Mouse (Mus musculus) MEL (cell line): ENCODE results near the gene Fyn. TPM values are rescaled to one million over a fixed set of nuclear protein-coding genes. Genes with fewer than 3 reads are reported as not detected.

Experiments
- DNase-seq: peaks from one replicate; pipeline ENCODE4 v3.0.0; 2011; ENCODE audit warnings: low read depth, low spot score
- H3K27ac ChIP-seq: 2 replicates; pipeline ENCODE4 v1.5.1; 2012; ENCODE audit warnings: low read depth, mild to moderate bottlenecking, control low read depth, low read length, moderate library complexity; ENCODE audit not compliant: control insufficient read depth
- H3K27me3 ChIP-seq, 2 experiments: fragments of 150-350 bp in 1 of 2; sonication (generic) in 1 of 2; 2 replicates each; pipeline ENCODE4 v1.6.1; 2012; ENCODE audit warnings: low read length in 2 of 2, mild to moderate bottlenecking in 2 of 2, improper control_type of control experiment in 1 of 2, moderate library complexity in 1 of 2; ENCODE audit not compliant: insufficient read depth in 2 of 2, control insufficient read depth in 1 of 2
- H3K36me3 ChIP-seq, 2 experiments: 2 replicates each; pipeline ENCODE4 v1.6.1; 2012 to 2014; ENCODE audit warnings: low read length in 2 of 2, improper control_type of control experiment in 1 of 2, inconsistent platforms in 1 of 2, mild to moderate bottlenecking in 1 of 2; ENCODE audit not compliant: insufficient read depth in 2 of 2, control insufficient read depth in 1 of 2
- H3K4me1 ChIP-seq, 2 experiments: fragments of 150-350 bp in 1 of 2; sonication (generic) in 1 of 2; 2 replicates each; pipeline ENCODE4 v1.6.1; 2012; ENCODE audit warnings: low read length in 2 of 2, improper control_type of control experiment in 1 of 2, mild to moderate bottlenecking in 1 of 2; ENCODE audit not compliant: insufficient read depth in 2 of 2, control insufficient read depth in 1 of 2
- H3K4me3 ChIP-seq, 2 experiments: fragments of 150-350 bp in 1 of 2; sonication (generic) in 1 of 2; 2 replicates each; pipeline ENCODE4 v1.5.1; 2012; ENCODE audit warnings: low read depth in 2 of 2, low read length in 2 of 2, mild to moderate bottlenecking in 2 of 2, moderate library complexity in 2 of 2, control low read depth in 1 of 2, improper control_type of control experiment in 1 of 2; ENCODE audit not compliant: control insufficient read depth in 1 of 2, insufficient read depth in 1 of 2
- H3K79me2 ChIP-seq: 2 replicates; pipeline ENCODE4 v1.6.1; 2012; ENCODE audit warnings: mild to moderate bottlenecking, low read length, moderate library complexity; ENCODE audit not compliant: control insufficient read depth, poor library complexity, insufficient read depth
- H3K9ac ChIP-seq: 2 replicates; pipeline ENCODE4 v1.6.1; 2012; ENCODE audit warnings: low read depth, mild to moderate bottlenecking, control low read depth, low read length, moderate library complexity; ENCODE audit not compliant: control insufficient read depth, poor library complexity, severe bottlenecking
- H3K9me3 ChIP-seq: fragments of 150-350 bp; sonication (generic); replicated peaks from 2 replicates; pipeline ENCODE4 v1.6.1; 2012; ENCODE audit warnings: mild to moderate bottlenecking, low read length, improper control_type of control experiment, moderate library complexity; ENCODE audit not compliant: insufficient read depth
- CHD1 ChIP-seq: IDR thresholded peaks from 2 replicates; pipeline ENCODE4 v1.6.1; 2012; ENCODE audit warnings: low read depth, mild to moderate bottlenecking, inconsistent platforms, low read length, improper control_type of control experiment
- ELF1 ChIP-seq: IDR thresholded peaks from 2 replicates; pipeline ENCODE4 v1.6.1; 2014; ENCODE audit warnings: low read depth, mild to moderate bottlenecking, inconsistent platforms, low read length, improper control_type of control experiment, moderate library complexity
- ETS1 ChIP-seq: IDR thresholded peaks from 2 replicates; pipeline ENCODE4 v1.6.1; 2012; ENCODE audit warnings: low read depth, mild to moderate bottlenecking, inconsistent platforms, low read length, improper control_type of control experiment, moderate library complexity
- GABPA ChIP-seq: IDR thresholded peaks from 2 replicates; pipeline ENCODE4 v1.6.1; 2012; ENCODE audit warnings: low read depth, mild to moderate bottlenecking, inconsistent platforms, low read length, improper control_type of control experiment, moderate library complexity
- GATA1 ChIP-seq: IDR thresholded peaks from 2 replicates; pipeline ENCODE4 v1.6.1; 2011; ENCODE audit warnings: low read depth, low read length, improper control_type of control experiment
- MAFK ChIP-seq: IDR thresholded peaks from 2 replicates; pipeline ENCODE4 v1.6.1; 2011; ENCODE audit warnings: low read depth, mild to moderate bottlenecking, low read length, improper control_type of control experiment, borderline replicate concordance
- MEF2A ChIP-seq: IDR thresholded peaks from 2 replicates; pipeline ENCODE4 v1.6.1; 2014; ENCODE audit warnings: low read depth, mild to moderate bottlenecking, inconsistent platforms, low read length, improper control_type of control experiment; ENCODE audit not compliant: poor library complexity, insufficient replicate concordance, severe bottlenecking; ENCODE audit errors: extremely low read depth
- MXI1 ChIP-seq: IDR thresholded peaks from 2 replicates; pipeline ENCODE4 v1.6.1; 2011; ENCODE audit warnings: mild to moderate bottlenecking, low read depth, low read length, improper control_type of control experiment
- MYB ChIP-seq: IDR thresholded peaks from 2 replicates; pipeline ENCODE4 v1.6.1; 2011; ENCODE audit warnings: mild to moderate bottlenecking, low read depth, low read length, improper control_type of control experiment
- MYC ChIP-seq: IDR thresholded peaks from 2 replicates; pipeline ENCODE4 v1.6.1; 2011; ENCODE audit warnings: low read depth, mild to moderate bottlenecking, low read length, improper control_type of control experiment, moderate library complexity
- NELFE ChIP-seq: IDR thresholded peaks from 2 replicates; pipeline ENCODE4 v1.6.1; 2011; ENCODE audit warnings: low read depth, low read length, improper control_type of control experiment
- NRF1 ChIP-seq: IDR thresholded peaks from 2 replicates; pipeline ENCODE4 v1.6.1; 2014; ENCODE audit warnings: low read depth, mild to moderate bottlenecking, inconsistent platforms, low read length, improper control_type of control experiment, moderate library complexity; ENCODE audit not compliant: poor library complexity, insufficient read depth, severe bottlenecking
- POLR2A ChIP-seq, 2 experiments: IDR thresholded peaks; 2 replicates each; pipeline ENCODE4 v1.6.1; 2011 to 2012; ENCODE audit warnings: low read length in 2 of 2, mild to moderate bottlenecking in 2 of 2, control low read depth in 1 of 2, improper control_type of control experiment in 1 of 2, low read depth in 1 of 2, moderate library complexity in 1 of 2; ENCODE audit not compliant: control insufficient read depth in 1 of 2, insufficient read depth in 1 of 2, poor library complexity in 1 of 2
- POLR2AphosphoS5 ChIP-seq: IDR thresholded peaks from 2 replicates; pipeline ENCODE4 v1.6.1; 2012; ENCODE audit warnings: low read depth, borderline replicate concordance, mild to moderate bottlenecking, inconsistent platforms, low read length, moderate library complexity, mixed read lengths
- RAD21 ChIP-seq: IDR thresholded peaks from 2 replicates; pipeline ENCODE4 v1.6.1; 2011; ENCODE audit warnings: mild to moderate bottlenecking, low read depth, low read length, improper control_type of control experiment
- SMC3 ChIP-seq: IDR thresholded peaks from 2 replicates; pipeline ENCODE4 v1.6.1; 2011; ENCODE audit warnings: low read depth, low read length, improper control_type of control experiment
- TBP ChIP-seq: IDR thresholded peaks from 2 replicates; pipeline ENCODE4 v1.8.0; 2011; ENCODE audit warnings: low read depth, low read length, improper control_type of control experiment
- ZC3H11A ChIP-seq: IDR thresholded peaks from 2 replicates; pipeline ENCODE4 v1.6.1; 2012; ENCODE audit warnings: low read depth, mild to moderate bottlenecking, inconsistent platforms, low read length, improper control_type of control experiment
- ZKSCAN1 ChIP-seq: IDR thresholded peaks from 2 replicates; pipeline ENCODE4 v1.6.1; 2012; ENCODE audit warnings: low read depth, mild to moderate bottlenecking, inconsistent platforms, low read length, improper control_type of control experiment, moderate library complexity
- ZMIZ1 ChIP-seq: IDR thresholded peaks from 2 replicates; pipeline ENCODE4 v1.6.1; 2012; ENCODE audit warnings: low read depth, mild to moderate bottlenecking, inconsistent platforms, low read length, improper control_type of control experiment, moderate library complexity
- polyA plus RNA-seq, 2 experiments: library from polyadenylated mRNA; stranded (reverse) in 1 of 2; unstranded in 1 of 2; fragments of >175 nt in 1 of 2; fragments of >200 nt in 1 of 2; gene quantifications; 2 replicates each; pipeline versions ENCODE4 v1.2.1 to v1.2.4; 2012; ENCODE audit warnings: low replicate concordance in 2 of 2, low read depth in 1 of 2; ENCODE audit not compliant: insufficient read length in 2 of 2, insufficient read depth in 1 of 2, missing spikeins in 1 of 2
- total RNA-seq: library from RNA; depleted of rRNA; stranded (reverse); fragments of 300-350 nt; gene quantifications from 2 replicates; pipeline ENCODE4 v1.2.3, GENCODE M21; 2012

Gene Fyn
- total and polyA plus RNA-seq, 3 experiments, result 0.03 TPM; not detected in 2

DNA sequence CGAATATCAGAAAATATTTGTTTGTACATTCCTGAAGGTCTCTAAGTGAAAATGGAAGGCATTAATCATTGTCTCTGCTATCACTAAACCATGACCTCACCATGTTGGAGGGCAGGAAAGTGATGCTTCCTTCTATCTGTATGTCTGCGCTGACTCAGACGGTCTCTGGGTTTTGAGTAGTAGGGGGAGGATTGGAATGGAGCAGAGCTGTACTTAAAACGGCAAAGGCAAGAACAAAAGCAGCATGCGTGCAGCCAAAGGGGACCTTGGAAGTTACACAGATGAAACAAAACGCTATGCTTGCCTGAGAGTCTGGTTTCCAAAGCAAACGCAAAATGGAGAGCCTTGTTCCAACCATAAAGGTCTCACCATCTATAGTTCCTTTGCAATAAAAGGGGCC is 202.4 kb downstream of the Fyn start:
- Histone ChIP-seq H3K36me3 (no peaks in the 10 kb centered on the region), H3K9ac (no peak overlapping the region), H3K4me1 (no peaks in the 10 kb centered on the region), H3K9me3 (no peaks in the 10 kb centered on the region), H3K27me3 (no peaks in the 10 kb centered on the region; a peak in 1 of 4 replicates), H3K4me3 (no peak overlapping the region), H3K79me2 (no peaks in the 10 kb centered on the region), H3K27ac (no peak overlapping the region)
- TF ChIP-seq MXI1, result no peak
- no peak for TF ChIP-seq ELF1
- TF ChIP-seq RAD21, result no peak
- TF ChIP-seq MYB, result no peak
- TF ChIP-seq NRF1, result no peak
- no peak for TF ChIP-seq POLR2AphosphoS5
- TF ChIP-seq CHD1, result no peak
- no peak for DNase-seq

DNA sequence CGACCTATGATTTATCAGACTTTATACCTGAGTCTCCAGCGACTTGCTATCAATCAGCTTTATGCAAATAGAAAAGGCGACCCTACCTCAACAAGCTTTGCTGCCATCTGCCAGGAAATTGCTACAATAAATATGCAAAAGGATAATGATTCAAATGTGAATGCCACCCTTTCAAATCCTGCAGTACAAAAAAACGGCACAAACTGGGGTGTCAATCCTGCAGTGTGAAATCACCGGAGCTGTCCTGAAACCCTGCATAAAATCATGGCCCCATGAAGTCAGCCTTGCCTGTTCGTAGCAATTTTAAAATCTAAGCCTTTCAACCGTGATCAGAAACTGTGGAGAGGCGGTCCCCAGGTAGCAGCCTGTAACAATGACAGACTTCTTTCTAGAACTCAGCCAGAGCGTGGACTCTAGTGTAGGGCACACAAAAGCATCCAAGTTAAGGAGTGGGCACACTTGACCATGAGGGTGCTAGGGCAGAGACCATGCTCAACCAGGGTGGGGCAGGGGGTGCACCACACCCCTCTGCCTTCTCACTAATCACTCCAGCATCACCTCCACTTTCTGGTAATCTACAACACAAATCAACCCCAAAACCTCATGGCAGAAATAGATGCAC is 203.5 kb downstream of the Fyn start:
- no peak for TF ChIP-seq NRF1
- TF ChIP-seq ZMIZ1, result no peak
- no peak for TF ChIP-seq POLR2A (IDR thresholded peaks at IDR 0.05; ENCODE audit: control insufficient read depth in 1 of 2, insufficient read depth in 1 of 2, low read depth in 1 of 2, low read length in 2 of 2, poor library complexity in 1 of 2)
- no peak for TF ChIP-seq GATA1
- no peak for TF ChIP-seq MAFK
- TF ChIP-seq RAD21, result no peak
- no peak for TF ChIP-seq ETS1
- TF ChIP-seq GABPA, result no peak
- TF ChIP-seq ZC3H11A, result no peak
- no peak for TF ChIP-seq ZKSCAN1
- TF ChIP-seq MYC, result no peak
- no peak for TF ChIP-seq MEF2A
- TF ChIP-seq TBP, result no peak
- no peak for TF ChIP-seq SMC3
- no peak for TF ChIP-seq ELF1
- TF ChIP-seq NELFE, result no peak
- TF ChIP-seq CHD1, result no peak
- Histone ChIP-seq H3K36me3 (no peaks in the 10 kb centered on the region), H3K9me3 (no peaks in the 10 kb centered on the region), H3K79me2 (no peaks in the 10 kb centered on the region), H3K4me1 (no peaks in the 10 kb centered on the region), H3K9ac (no peak overlapping the region), H3K27ac (no peak overlapping the region), H3K27me3 (no peaks in the 10 kb centered on the region; a peak in 1 of 4 replicates), H3K4me3 (no peak overlapping the region)
- DNase-seq, result no peak
